Mouse (Mus musculus) MEL (cell line): ENCODE measurements around the gene Zfp697.

ENCODE experiments used
- BHLHE40 ChIP-seq: IDR thresholded peaks from 2 replicates; pipeline ENCODE4 v1.6.1; 2012; ENCODE audit warnings: low read depth, mild to moderate bottlenecking, inconsistent platforms, low read length, improper control_type of control experiment, borderline replicate concordance
- CTCF ChIP-seq, 3 experiments: IDR thresholded peaks in 2 of 3; conservative IDR thresholded peaks in 1 of 3; 2 replicates each; pipeline ENCODE4 v1.5.1; 2011 to 2012; ENCODE audit warnings: low read length in 3 of 3, low read depth in 2 of 3, mild to moderate bottlenecking in 2 of 3, improper control_type of control experiment in 1 of 3, inconsistent platforms in 1 of 3, mixed read lengths in 1 of 3, moderate library complexity in 1 of 3; ENCODE audit not compliant: control insufficient read depth in 1 of 3, insufficient read depth in 1 of 3, poor library complexity in 1 of 3, severe bottlenecking in 1 of 3
- EP300 ChIP-seq, 2 experiments: IDR thresholded peaks; 2 replicates each; pipeline ENCODE4 v1.6.1; 2011; ENCODE audit warnings: improper control_type of control experiment in 2 of 2, low read length in 2 of 2, low read depth in 1 of 2, mild to moderate bottlenecking in 1 of 2
- MYC ChIP-seq: IDR thresholded peaks from 2 replicates; pipeline ENCODE4 v1.6.1; 2011; ENCODE audit warnings: low read depth, mild to moderate bottlenecking, low read length, improper control_type of control experiment, moderate library complexity
- POLR2A ChIP-seq, 2 experiments: IDR thresholded peaks; 2 replicates each; pipeline ENCODE4 v1.6.1; 2011 to 2012; ENCODE audit warnings: low read length in 2 of 2, mild to moderate bottlenecking in 2 of 2, control low read depth in 1 of 2, improper control_type of control experiment in 1 of 2, low read depth in 1 of 2, moderate library complexity in 1 of 2; ENCODE audit not compliant: control insufficient read depth in 1 of 2, insufficient read depth in 1 of 2, poor library complexity in 1 of 2
- POLR2AphosphoS2 ChIP-seq: IDR thresholded peaks from 2 replicates; pipeline ENCODE4 v1.6.1; 2011; ENCODE audit warnings: low read length, improper control_type of control experiment

GRCm38 (mm10) chr3:98383024-98383790, 946 bp downstream of the Zfp697 start:
- TF ChIP-seq EP300 (IDR thresholded peaks at IDR 0.05; ENCODE audit: low read depth in 1 of 2, low read length in 2 of 2) = no peak
- TF ChIP-seq MYC = no peak
- TF ChIP-seq POLR2A (IDR thresholded peaks at IDR 0.05; ENCODE audit: control insufficient read depth in 1 of 2, insufficient read depth in 1 of 2, low read depth in 1 of 2, low read length in 2 of 2, poor library complexity in 1 of 2) = no peak
- TF ChIP-seq CTCF (IDR thresholded peaks at IDR 0.05 in 2 of 3, conservative IDR thresholded peaks at IDR 0.05 in 1 of 3; ENCODE audit: control insufficient read depth in 1 of 3, insufficient read depth in 1 of 3, low read depth in 2 of 3, low read length in 3 of 3, poor library complexity in 1 of 3, severe bottlenecking in 1 of 3) = no peak
- no peak for TF ChIP-seq POLR2AphosphoS2
- TF ChIP-seq BHLHE40 = no peak
